Mouse (Mus musculus): ENCODE results near the gene Skor1. TPM values are rescaled to one million over a fixed set of nuclear protein-coding genes. Genes with fewer than 3 reads are reported as not detected.
A peak's percentile ranks its signal among the peaks of the same experiment; 100 is the strongest.

The Skor1 gene
- polyA plus RNA-seq, 1 experiment from 2014 or later = not detected

- H3K4me2 ChIP-seq (ENCODE audit: low read depth, low read length) = peak overlapping the region; percentile 61
- H3K9me3 ChIP-seq (replicated peaks; ENCODE audit: control insufficient read depth, low read length) = no peaks in the 10 kb centered on the region
- WGBS = 1% methylated on average over 72 of the region's 73 CpGs
- peaks cover 34% of the 10 kb centered on the region for H3K4me1 ChIP-seq (ENCODE audit: control insufficient read depth, insufficient read depth, low read length)
- H3K27me3 ChIP-seq (ENCODE audit: control insufficient read depth, insufficient read depth, low read length) = peaks cover 98% of the 10 kb centered on the region
- H3K4me3 ChIP-seq (ENCODE audit: low read length) = peak overlapping the region; percentile 50
- H3K9ac ChIP-seq (ENCODE audit: low read length) = no peak overlapping the region
- H3K36me3 ChIP-seq (ENCODE audit: control insufficient read depth, insufficient read depth) = no peaks in the 10 kb centered on the region
- no peak overlapping the region for H3K27ac ChIP-seq (ENCODE audit: low read length)
- no peak for ATAC-seq (replicated peaks; ENCODE audit: extremely low read depth, insufficient read depth, low FRiP score)
These were observed 3.3 kb downstream of the Skor1 start for GRCm38 (mm10) chr9:63145249-63146125.

DNA sequence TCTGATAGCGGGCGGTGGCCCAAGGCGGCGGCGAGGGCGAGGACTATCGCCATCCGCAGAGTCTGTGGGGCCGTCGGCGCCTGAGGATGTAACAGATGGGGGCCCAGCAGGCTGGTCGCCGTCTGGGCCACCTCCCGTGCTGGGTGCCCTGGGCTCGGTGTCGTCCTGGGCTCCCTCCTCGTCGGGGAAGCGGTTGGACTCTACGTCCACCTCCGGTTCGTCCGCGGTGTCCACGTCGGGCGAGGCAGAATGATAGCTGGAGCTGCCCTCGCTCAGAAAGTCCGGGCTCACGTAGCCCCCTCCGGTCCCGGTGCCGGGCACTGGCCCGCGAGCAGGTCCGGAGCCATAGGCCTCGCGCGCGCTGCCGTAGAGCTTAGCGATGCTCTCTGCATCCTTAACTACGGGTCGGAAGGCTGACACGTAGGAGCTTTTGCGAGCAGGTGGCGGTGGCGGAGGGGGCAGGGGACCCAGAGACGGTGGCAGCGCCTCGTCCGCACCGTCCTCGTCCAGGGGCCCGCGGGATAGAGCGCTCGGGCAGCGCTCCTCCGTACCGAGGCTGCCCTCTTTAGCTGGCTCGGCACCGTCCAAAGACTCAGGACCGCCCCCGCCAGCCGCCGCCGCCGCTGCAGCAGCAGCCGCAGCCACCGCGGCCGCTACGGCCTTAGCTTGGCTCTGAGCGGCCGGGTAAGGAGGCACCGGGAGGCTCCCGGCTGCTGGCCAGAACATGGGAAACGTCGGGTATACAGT is 4.1 kb downstream of the Skor1 start:
- peak overlapping the region; percentile 46 for H3K4me2 ChIP-seq (ENCODE audit: low read depth, low read length)

DNA sequence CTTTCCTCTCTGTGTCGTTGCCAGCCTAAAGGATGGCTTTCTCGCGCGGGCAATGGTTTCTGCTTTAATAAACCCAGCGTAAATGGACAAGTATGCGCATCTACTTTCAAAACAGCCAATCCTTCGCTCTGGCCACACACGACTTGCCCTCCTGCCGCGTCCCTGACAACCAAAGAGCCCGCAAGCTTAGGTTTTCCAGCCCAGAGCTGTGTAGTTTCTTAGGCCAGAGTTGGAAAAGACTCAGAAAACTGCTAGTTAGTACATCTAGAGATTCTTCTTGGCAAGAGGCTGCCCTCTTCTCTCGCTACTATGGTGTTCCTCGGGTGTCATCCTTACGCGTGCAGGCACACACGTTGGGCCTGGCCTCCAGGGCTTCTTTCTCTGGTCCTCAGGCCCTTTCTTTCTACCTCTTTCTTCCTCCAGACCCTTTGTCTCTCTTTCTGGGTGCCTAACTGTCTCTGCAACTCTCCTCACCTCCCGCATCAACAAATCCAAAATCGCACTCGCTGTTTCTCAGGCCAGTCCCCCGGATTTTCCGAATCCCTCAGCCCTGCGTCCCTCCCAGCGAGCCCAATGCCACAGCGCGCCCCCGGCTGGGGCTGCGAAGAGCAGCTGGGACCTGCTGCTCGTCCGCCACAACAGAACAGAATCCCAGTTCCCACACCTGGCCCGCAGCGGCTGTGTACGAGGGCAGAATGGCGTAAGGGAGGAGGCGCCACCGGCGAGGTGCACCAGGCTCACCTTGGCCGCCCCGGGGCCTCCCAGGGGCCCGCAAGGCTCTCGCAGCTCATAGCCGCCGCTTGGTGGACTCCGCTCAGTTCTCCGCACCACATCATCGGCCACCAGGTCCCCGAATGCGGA is 4.9 kb downstream of the Skor1 start:
- Histone ChIP-seq H3K4me1 (ENCODE audit: control insufficient read depth, insufficient read depth, low read length) (peaks cover 33% of the 10 kb centered on the region), H3K27me3 (ENCODE audit: control insufficient read depth, insufficient read depth, low read length) (peaks cover 97% of the 10 kb centered on the region), H3K27ac (ENCODE audit: low read length) (no peak overlapping the region), H3K4me3 (ENCODE audit: low read length) (peak overlapping the region; percentile 50), H3K4me2 (ENCODE audit: low read depth, low read length) (0 out of 2 replicates have a peak overlapping the region, but pooled peaks have one; percentile 1), H3K9ac (ENCODE audit: low read length) (no peak overlapping the region), H3K36me3 (ENCODE audit: control insufficient read depth, insufficient read depth) (no peaks in the 10 kb centered on the region), H3K9me3 (replicated peaks; ENCODE audit: control insufficient read depth, low read length) (no peaks in the 10 kb centered on the region)
- no peak for ATAC-seq (replicated peaks; ENCODE audit: extremely low read depth, insufficient read depth, low FRiP score)
- WGBS = 3% methylated on average over 47 of the region's 47 CpGs

More for the DNA sequence above, 4.1 kb downstream of the Skor1 start:
- peak overlapping the region; percentile 50 for H3K4me3 ChIP-seq (ENCODE audit: low read length)
- no peak overlapping the region for H3K9ac ChIP-seq (ENCODE audit: low read length)
- ATAC-seq (replicated peaks; ENCODE audit: extremely low read depth, insufficient read depth, low FRiP score) = no peak
- no peaks in the 10 kb centered on the region for H3K9me3 ChIP-seq (replicated peaks; ENCODE audit: control insufficient read depth, low read length)
- no peaks in the 10 kb centered on the region for H3K36me3 ChIP-seq (ENCODE audit: control insufficient read depth, insufficient read depth)
- H3K27ac ChIP-seq (ENCODE audit: low read length) = no peak overlapping the region
- peaks cover 97% of the 10 kb centered on the region for H3K27me3 ChIP-seq (ENCODE audit: control insufficient read depth, insufficient read depth, low read length)
- peaks cover 34% of the 10 kb centered on the region for H3K4me1 ChIP-seq (ENCODE audit: control insufficient read depth, insufficient read depth, low read length)
- 1% methylated on average over 80 of the region's 80 CpGs for WGBS

- Histone ChIP-seq H3K9me3 (replicated peaks; ENCODE audit: control insufficient read depth, low read length) (no peaks in the 10 kb centered on the region), H3K27me3 (ENCODE audit: control insufficient read depth, insufficient read depth, low read length) (peaks cover 96% of the 10 kb centered on the region), H3K4me3 (ENCODE audit: low read length) (peak overlapping the region; percentile 1), H3K9ac (ENCODE audit: low read length) (no peak overlapping the region), H3K27ac (ENCODE audit: low read length) (no peak overlapping the region), H3K4me2 (ENCODE audit: low read depth, low read length) (0 out of 2 replicates have a peak overlapping the region, but pooled peaks have one; percentile 1), H3K36me3 (ENCODE audit: control insufficient read depth, insufficient read depth) (no peaks in the 10 kb centered on the region), H3K4me1 (ENCODE audit: control insufficient read depth, insufficient read depth, low read length) (peaks cover 39% of the 10 kb centered on the region)
- no peak for ATAC-seq (replicated peaks; ENCODE audit: extremely low read depth, insufficient read depth, low FRiP score)
- under 1% methylated on average over 25 of the region's 25 CpGs for WGBS
These were observed 5.5 kb downstream of the Skor1 start for GRCm38 (mm10) chr9:63143227-63143626.

- no peaks in the 10 kb centered on the region for H3K36me3 ChIP-seq (ENCODE audit: control insufficient read depth, insufficient read depth)
- WGBS = 2% methylated on average over 42 of the region's 42 CpGs
- ATAC-seq (replicated peaks; ENCODE audit: extremely low read depth, insufficient read depth, low FRiP score) = no peak
- peak overlapping the region; percentile 42 for H3K4me2 ChIP-seq (ENCODE audit: low read depth, low read length)
- H3K4me1 ChIP-seq (ENCODE audit: control insufficient read depth, insufficient read depth, low read length) = peaks cover 39% of the 10 kb centered on the region
- H3K9ac ChIP-seq (ENCODE audit: low read length) = no peak overlapping the region
- no peaks in the 10 kb centered on the region for H3K9me3 ChIP-seq (replicated peaks; ENCODE audit: control insufficient read depth, low read length)
- peak overlapping the region; percentile 36 for H3K4me3 ChIP-seq (ENCODE audit: low read length)
- no peak overlapping the region for H3K27ac ChIP-seq (ENCODE audit: low read length)
- peaks cover 95% of the 10 kb centered on the region for H3K27me3 ChIP-seq (ENCODE audit: control insufficient read depth, insufficient read depth, low read length)
These were observed 6.3 kb downstream of the Skor1 start for GRCm38 (mm10) chr9:63142335-63143036.

- H3K4me3 ChIP-seq (ENCODE audit: low read length) = peak overlapping the region; percentile 36
- no peak overlapping the region for H3K27ac ChIP-seq (ENCODE audit: low read length)
- H3K4me2 ChIP-seq (ENCODE audit: low read depth, low read length) = no peak overlapping the region
- peaks cover 34% of the 10 kb centered on the region for H3K4me1 ChIP-seq (ENCODE audit: control insufficient read depth, insufficient read depth, low read length)
- no peak for ATAC-seq (replicated peaks; ENCODE audit: extremely low read depth, insufficient read depth, low FRiP score)
- H3K9ac ChIP-seq (ENCODE audit: low read length) = no peak overlapping the region
- peaks cover 94% of the 10 kb centered on the region for H3K27me3 ChIP-seq (ENCODE audit: control insufficient read depth, insufficient read depth, low read length)
- H3K9me3 ChIP-seq (replicated peaks; ENCODE audit: control insufficient read depth, low read length) = no peaks in the 10 kb centered on the region
- no peaks in the 10 kb centered on the region for H3K36me3 ChIP-seq (ENCODE audit: control insufficient read depth, insufficient read depth)
- WGBS = 1% methylated on average over 24 of the region's 24 CpGs
These were observed 7.0 kb downstream of the Skor1 start for GRCm38 (mm10) chr9:63141641-63142334.

- 2% methylated on average over 9 of the region's 9 CpGs for WGBS
- H3K27me3 ChIP-seq (ENCODE audit: control insufficient read depth, insufficient read depth, low read length) = peaks cover 89% of the 10 kb centered on the region
- H3K9me3 ChIP-seq (replicated peaks; ENCODE audit: control insufficient read depth, low read length) = no peaks in the 10 kb centered on the region
- H3K4me2 ChIP-seq (ENCODE audit: low read depth, low read length) = no peak overlapping the region
- no peak overlapping the region for H3K4me3 ChIP-seq (ENCODE audit: low read length)
- H3K27ac ChIP-seq (ENCODE audit: low read length) = no peak overlapping the region
- H3K9ac ChIP-seq (ENCODE audit: low read length) = no peak overlapping the region
- peaks cover 31% of the 10 kb centered on the region for H3K4me1 ChIP-seq (ENCODE audit: control insufficient read depth, insufficient read depth, low read length)
- H3K36me3 ChIP-seq (ENCODE audit: control insufficient read depth, insufficient read depth) = no peaks in the 10 kb centered on the region
- no peak for ATAC-seq (replicated peaks; ENCODE audit: extremely low read depth, insufficient read depth, low FRiP score)
These were observed 8.6 kb downstream of the Skor1 start for GRCm38 (mm10) chr9:63140211-63140610.

- Histone ChIP-seq H3K27ac (ENCODE audit: low read length) (no peak overlapping the region), H3K4me3 (ENCODE audit: low read length) (no peak overlapping the region), H3K9ac (ENCODE audit: low read length) (no peak overlapping the region), H3K27me3 (ENCODE audit: control insufficient read depth, insufficient read depth, low read length) (peaks cover 89% of the 10 kb centered on the region), H3K4me2 (ENCODE audit: low read depth, low read length) (no peak overlapping the region), H3K4me1 (ENCODE audit: control insufficient read depth, insufficient read depth, low read length) (peaks cover 28% of the 10 kb centered on the region), H3K9me3 (replicated peaks; ENCODE audit: control insufficient read depth, low read length) (no peaks in the 10 kb centered on the region), H3K36me3 (ENCODE audit: control insufficient read depth, insufficient read depth) (no peaks in the 10 kb centered on the region)
- ATAC-seq (replicated peaks; ENCODE audit: extremely low read depth, insufficient read depth, low FRiP score) = no peak
- WGBS = 4% methylated on average over 17 of the region's 17 CpGs
These were observed 9.1 kb downstream of the Skor1 start for GRCm38 (mm10) chr9:63139661-63140060.
